Mouse (Mus musculus) E14TG2a.4 (cell line): Measurements from ENCODE around the gene Nmur1.

ENCODE experiments used
- CTCF ChIP-seq: conservative IDR thresholded peaks from 2 replicates; pipeline ENCODE4 v1.5.1; 2014; ENCODE audit warnings: low read length
- NANOG ChIP-seq: IDR thresholded peaks from 2 replicates; pipeline ENCODE4 v1.6.1; 2014; ENCODE audit warnings: borderline replicate concordance, low read length, mixed read lengths
- POU5F1 ChIP-seq: IDR thresholded peaks from 2 replicates; pipeline ENCODE4 v1.6.1; 2014; ENCODE audit warnings: low read length, borderline replicate concordance

DNA sequence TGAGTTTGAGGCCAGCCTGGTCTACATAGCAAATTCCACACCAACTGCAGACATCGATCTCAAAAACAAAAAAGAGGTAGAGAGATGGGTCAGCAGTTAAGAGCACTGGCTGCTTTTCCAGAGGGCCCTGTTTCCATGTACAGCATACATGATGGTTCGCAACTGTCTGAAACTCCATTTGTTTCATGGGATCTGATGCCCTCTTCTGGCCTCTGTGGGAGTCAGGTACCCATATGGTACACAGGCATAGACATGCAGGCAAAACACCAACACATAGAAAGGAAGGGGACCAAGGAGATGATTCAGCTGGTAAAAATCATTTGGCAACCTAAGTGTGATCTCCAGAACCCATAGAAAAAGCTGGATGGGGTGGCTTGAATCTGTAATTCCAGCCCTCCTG is 12.5 kb upstream of the Nmur1 start:
- TF ChIP-seq CTCF (no peak), POU5F1 (no peak), NANOG (no peak)
